Mouse (Mus musculus) megakaryocyte, embryonic 14.5 days (primary cell): ENCODE data around the gene Rnf31.

Source experiments
- FLI1 ChIP-seq: IDR thresholded peaks from 2 replicates; pipeline ENCODE4 v1.6.1; 2012; ENCODE audit warnings: low read length, inconsistent platforms, mixed read lengths
- GATA1 ChIP-seq: IDR thresholded peaks from 3 replicates; pipeline ENCODE4 v1.6.1; 2012; ENCODE audit warnings: mixed read lengths, low read length, inconsistent platforms, borderline replicate concordance

DNA sequence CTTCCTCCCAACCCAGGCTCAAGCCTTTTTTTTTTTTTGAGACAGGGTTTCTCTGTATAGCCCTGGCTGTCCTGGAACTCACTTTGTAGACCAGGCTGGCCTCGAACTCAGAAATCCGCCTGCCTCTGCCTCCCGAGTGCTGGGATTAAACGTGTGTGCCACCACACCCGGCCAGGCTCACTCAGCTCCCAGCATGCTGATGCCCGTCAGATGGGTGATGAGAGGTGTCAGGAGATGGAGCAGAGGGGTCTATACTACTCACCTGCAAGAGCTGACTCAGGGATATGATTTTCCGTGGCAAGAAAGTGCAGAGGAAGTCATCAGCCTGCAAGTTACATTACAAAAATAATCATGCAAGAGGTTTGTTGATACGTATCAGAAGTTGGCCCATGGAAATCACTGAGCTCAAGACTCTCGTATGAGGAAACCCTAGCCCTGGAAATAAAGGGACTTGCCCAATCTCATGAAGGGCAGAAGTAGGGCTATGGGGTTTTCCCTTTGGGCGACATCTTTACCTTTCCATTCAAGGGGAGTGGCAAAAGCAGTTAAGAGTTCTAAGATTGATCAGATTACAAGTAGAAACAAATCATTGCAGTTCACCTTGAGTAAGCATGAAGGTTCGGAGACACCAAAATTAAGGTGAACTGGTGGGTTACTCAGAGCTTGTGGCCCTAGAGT is 1.6 kb upstream of the Rnf31 start:
- TF ChIP-seq GATA1 (no peak), FLI1 (no peak)
